Mouse (Mus musculus) left cerebral cortex, adult 8-10 months (tissue): ENCODE measurements around the gene Fbxw4. TPM values are rescaled to one million over a fixed set of nuclear protein-coding genes. Genes with fewer than 3 reads are reported as not detected.
A peak's percentile ranks its signal among the peaks of the same experiment; 100 is the strongest.

Experiments
- DNase-seq, 2 experiments: peaks; one replicate each; pipeline ENCODE4 v3.0.0; 2022; ENCODE audit warnings: low spot score in 2 of 2
- total RNA-seq, 4 experiments: library from RNA; stranded (reverse); gene quantifications; 2 replicates each; pipeline ENCODE4 v1.2.4; 2022

The Fbxw4 gene
- 10 to 100 TPM; 38.2 to 42.3 (median 39.7) TPM for total RNA-seq

DNA sequence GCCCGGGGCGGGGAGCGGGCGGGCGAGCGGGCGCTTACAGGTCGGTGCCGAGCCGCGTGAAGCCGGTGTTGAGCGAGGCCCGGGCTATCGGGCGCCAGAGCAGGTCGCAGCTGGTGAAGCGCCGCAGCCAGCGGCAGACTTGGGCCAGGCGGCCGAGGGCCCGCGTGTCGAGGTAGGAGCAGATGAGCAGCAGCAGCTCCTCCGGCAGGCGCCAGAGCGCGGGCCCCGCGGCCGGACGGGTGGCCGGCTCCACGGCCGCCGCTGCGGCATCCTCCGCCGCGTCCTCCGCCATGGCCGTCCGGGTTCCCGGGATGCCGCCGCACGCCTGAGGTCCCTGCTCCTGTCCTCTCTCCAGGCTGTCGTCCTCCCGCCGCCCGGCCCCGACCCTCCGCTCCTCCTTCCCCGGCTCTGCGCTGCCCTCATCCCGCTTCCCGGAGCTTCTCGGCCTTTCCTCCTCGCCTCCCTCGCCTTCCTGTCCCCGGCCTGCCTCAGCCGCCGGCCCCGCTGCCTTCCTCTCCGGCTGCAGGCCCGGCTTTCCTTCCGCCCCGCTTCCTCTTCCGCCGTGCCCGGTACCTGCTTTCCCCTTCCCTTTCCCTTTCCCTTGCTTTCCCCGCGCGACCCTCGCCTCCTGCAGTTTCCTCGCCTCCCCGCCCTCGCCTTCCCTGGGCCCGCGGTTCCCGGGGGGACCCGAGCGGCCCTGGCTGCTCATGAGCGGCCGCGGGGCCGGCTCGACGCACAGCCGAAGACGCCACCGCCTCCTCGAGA lies at the start of gene Fbxw4:
Fbxw4 (minus strand) TSS at position 575 of the 765 bp plus-strand sequence.
- DNase-seq: peak; percentile 21 to 59

DNA sequence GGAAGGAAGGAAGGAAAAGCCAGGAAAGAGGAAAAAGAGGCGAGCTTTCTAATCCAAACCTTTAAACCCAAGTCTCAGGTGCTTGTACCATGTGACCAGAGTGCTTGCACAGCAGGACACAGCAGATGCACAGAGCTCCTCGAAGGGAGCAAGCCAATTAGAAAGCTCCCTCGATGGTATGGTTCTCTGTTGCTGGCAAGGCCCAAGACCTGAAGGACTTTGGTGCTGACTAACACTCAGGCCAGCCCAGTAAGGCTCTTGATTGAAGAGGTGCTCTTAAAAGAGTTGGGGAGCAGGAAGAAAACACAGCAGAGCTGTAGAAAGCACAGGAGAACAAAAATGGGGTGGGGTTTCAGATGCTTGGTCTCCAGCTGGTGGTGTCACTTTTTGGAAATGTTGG lies 48.6 kb upstream of the Fbxw4 start:
- DNase-seq: no peak

DNA sequence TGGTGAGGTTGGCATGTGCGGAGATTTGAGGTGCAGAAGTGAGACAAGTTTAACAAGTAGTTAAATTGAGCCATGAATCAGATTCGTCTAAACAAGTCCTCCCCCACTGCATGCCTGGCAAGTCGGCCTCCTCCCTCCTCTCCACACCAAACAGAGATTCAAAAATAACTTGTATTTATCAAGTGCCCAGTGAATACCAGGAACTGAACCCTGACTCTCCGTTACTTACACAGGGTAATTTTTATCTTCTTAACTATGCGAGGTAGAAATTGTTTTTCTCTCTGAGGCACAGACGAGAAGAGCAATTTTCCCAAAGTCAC lies 36.1 kb upstream of the Fbxw4 start:
- DNase-seq: no peak

DNA sequence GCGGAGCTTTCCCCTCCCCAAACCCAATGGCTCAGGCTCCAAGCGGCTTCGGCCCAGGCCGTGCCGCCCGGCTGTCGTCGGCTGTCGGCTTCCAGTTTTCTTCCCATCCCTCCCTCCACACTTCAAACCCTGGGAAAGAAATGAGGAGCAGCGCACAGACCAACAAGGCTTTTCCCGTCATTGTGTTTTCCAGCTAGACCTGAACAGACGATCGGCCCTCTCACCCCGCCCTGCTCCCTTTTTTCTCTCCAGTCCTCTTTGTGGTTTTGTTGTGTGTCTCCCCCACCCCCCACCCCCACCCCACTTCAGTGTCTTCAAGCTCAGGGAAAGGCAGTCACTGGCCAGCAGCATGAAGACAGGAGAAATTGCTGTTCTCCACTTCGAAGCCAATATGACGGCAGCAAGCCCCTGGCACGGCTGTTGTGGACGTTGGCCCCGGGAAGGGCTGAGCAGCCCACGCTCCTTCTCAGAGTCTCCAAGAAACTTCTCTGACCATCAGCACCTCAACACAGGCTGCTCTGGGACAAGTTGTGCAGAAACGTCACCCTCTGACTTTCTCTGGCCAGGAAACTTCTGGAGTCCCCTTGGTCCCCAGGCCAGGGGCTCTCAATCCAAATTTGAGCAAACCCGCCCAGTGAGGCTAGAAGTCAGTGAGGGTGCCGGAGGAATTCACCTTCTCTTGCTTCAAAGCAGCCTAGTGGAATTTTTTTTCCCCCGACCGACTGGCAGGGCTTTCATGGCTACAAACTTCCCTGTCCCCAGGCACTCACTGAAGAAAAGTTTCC lies 35.6 kb upstream of the Fbxw4 start:
- no peak for DNase-seq

DNA sequence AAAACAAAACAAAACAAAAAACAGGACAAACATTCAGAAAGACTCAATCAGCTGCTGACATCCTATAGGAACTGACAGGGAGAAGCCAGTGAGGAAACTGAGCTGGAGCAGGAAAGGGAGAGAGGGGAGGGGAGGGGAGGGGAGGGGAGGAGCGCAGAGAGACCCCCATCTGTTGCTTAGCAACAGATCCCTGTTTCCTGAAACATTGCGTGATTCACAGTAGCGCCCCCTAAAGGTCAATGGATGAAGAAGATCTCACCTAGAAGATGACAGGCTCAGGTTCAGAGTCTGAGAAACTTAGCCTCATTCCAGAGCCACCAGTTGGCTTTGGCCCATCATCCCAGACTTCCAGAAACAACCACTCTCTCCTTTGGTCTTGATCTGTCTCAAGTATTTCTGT lies 33.9 kb upstream of the Fbxw4 start:
- DNase-seq: no peak

DNA sequence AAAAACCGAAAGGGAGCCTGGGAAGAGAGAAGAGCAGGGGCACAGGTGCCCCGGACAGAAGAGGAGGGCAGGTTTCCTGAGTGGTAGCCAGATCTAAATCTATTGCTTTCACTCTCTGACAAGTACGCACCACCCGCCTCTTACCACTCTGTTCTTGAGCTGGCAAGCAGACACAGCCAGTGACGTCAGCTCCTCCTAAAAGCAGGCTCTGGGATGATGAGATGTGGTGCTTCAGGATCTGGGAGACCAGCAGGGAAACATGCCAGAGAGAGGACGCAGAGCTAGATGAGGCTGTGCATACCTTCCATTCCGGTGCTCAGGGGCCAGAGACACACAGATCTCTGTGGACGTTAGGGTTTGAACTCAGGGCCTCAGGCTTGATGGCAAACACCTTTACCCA lies 32.1 kb upstream of the Fbxw4 start:
- peak in 1 of 2 experiments; percentile 30 for DNase-seq

DNA sequence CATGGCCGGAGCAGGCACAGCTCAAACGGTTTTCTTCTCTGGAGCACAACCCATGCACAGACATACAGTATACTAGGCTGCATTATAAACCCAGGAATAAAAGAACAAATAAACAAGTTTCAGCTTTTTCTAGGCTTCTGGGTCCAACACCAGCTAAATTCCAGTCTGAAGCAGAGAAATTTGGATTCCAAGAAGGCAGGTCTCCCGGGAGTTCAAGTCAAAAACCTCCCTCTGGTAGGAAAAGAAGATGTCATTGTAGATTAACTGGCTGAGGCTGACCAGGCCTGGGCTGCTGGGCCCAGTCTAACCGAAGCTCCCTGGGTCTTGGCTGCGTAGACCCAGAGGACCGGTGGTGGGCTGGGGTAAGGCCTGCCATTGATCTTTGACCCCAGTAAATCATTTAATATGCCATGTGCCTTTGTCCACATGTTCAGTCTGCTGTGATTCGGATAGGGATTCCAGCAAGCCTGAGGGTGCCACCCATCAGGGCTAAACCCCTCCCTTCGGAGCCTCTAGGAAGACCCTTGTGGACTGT lies 31.0 kb upstream of the Fbxw4 start:
- no peak for DNase-seq

DNA sequence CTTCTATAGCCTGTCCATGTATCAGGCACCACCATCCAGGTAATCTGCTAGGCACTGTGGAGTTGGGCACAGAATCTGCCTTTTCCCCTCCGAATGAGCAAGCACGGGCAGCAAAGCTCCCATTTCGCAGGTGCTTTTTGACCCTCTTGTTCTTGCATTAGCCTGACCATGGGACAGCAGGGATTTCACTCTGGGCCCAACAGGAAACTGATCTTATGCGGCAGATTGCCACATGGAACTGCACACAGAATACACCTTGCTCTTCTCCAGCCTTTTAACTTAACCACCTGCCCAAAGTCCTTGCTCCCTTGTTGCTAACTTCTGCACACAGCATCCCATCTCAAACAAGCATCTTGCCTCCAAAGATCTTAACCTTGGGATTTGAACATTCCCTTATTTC lies 26.9 kb upstream of the Fbxw4 start:
- DNase-seq: no peak

GRCm38 (mm10) chr19:45683676-45684075 lies 23.6 kb upstream of the Fbxw4 start:
- DNase-seq: no peak

GRCm38 (mm10) chr19:45680495-45681130 lies 20.5 kb upstream of the Fbxw4 start:
- no peak for DNase-seq

- no peak for DNase-seq
Measured at GRCm38 (mm10) chr19:45676723-45677269, 16.7 kb upstream of the Fbxw4 start.

- DNase-seq: no peak
Measured at GRCm38 (mm10) chr19:45675720-45676581, 15.8 kb upstream of the Fbxw4 start.

DNA sequence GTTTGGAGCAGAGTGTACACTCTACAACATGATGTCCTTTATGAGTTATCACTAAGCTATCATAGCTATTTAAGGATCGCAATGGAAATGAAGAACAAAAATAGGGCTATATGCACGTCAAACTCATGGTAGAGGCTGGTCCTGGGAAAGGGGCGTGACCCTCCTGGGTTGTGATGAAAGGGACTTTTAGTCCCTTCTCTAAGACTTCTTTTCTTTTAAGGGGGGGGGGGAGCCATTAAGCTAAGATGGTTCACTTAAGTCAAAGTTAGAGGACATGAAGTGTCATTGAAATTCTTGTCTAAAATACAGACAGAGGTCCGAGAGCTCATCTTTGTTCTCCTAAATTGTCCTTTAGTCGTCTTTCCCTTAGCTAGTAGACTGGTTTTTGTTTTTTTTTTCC lies 15.1 kb upstream of the Fbxw4 start:
- DNase-seq: no peak

DNA sequence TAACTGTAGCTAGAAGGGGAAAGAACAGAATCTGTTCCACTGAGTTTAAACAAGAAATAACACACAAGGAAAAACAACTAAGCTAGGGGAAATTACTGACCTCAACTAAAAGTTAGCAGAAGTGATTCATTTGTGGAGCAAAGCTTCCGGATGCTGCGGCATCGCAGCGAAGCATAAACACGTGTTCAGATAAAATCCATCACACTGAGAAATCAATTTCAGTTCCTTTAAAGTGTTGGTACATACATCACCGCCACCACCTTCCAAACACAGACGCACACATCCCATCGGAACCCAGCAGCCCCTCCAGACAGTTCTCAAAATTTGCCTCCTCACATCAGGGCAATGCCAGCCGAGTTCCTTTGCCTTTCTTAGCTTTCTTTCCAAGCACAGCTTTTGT lies 12.9 kb upstream of the Fbxw4 start:
- no peak for DNase-seq

GRCm38 (mm10) chr19:45668986-45669385 lies 8.9 kb upstream of the Fbxw4 start:
- DNase-seq: no peak

GRCm38 (mm10) chr19:45663851-45664250 lies 3.7 kb upstream of the Fbxw4 start:
- no peak for DNase-seq

GRCm38 (mm10) chr19:45660503-45660790 lies 335 bp upstream of the Fbxw4 start:
- DNase-seq: peak in 1 of 2 experiments; percentile 60

GRCm38 (mm10) chr19:45659301-45659737 lies 793 bp downstream of the Fbxw4 start:
- DNase-seq: peak; percentile 7 to 20

- DNase-seq: no peak
Measured at GRCm38 (mm10) chr19:45658556-45659268, 1.4 kb downstream of the Fbxw4 start.

- no peak for DNase-seq
Measured at GRCm38 (mm10) chr19:45657828-45658227, 2.3 kb downstream of the Fbxw4 start.
